Mouse (Mus musculus): ENCODE data around the gene Txnrd3.

Gene Txnrd3

DNA sequence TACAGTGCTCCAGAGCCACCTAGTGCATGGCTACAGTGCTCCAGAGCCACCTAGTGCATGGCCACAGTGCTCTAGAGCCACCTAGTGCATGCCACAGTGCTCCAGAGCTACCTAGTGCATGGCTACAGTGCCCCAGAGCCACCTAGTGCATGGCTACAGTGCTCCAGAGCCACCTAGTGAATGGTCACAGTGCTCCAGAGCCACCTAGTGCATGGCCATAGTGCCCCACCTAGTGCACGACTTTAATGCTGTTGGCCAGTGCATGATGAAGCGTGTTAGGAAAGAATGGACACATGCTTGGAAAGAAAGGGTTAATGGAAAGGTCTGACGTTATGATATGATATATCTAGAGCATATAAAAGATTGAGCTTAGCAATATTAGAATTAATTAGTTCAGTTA is 14.6 kb downstream of the Txnrd3 start:
- DNase-seq: no peak

DNA sequence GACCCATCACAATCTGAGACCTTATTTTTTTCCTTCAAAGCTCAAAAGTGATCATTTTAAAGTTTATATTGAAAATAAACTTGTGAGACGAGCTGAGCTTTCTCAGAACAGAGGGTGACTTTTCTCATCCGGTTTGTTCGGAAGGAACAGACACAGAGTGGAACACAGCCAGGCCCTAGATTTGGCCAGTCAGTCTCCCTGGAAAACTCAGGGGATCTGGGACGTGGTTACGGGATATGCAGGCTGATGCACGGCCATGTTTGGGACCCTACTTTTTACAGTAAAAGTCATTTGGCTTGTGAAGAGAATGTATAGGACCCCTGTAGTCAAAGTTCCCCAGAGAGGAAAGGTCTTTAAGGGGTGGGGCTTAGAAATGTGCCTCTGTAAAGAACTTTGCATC is 15.1 kb downstream of the Txnrd3 start:
- no peak for DNase-seq

DNA sequence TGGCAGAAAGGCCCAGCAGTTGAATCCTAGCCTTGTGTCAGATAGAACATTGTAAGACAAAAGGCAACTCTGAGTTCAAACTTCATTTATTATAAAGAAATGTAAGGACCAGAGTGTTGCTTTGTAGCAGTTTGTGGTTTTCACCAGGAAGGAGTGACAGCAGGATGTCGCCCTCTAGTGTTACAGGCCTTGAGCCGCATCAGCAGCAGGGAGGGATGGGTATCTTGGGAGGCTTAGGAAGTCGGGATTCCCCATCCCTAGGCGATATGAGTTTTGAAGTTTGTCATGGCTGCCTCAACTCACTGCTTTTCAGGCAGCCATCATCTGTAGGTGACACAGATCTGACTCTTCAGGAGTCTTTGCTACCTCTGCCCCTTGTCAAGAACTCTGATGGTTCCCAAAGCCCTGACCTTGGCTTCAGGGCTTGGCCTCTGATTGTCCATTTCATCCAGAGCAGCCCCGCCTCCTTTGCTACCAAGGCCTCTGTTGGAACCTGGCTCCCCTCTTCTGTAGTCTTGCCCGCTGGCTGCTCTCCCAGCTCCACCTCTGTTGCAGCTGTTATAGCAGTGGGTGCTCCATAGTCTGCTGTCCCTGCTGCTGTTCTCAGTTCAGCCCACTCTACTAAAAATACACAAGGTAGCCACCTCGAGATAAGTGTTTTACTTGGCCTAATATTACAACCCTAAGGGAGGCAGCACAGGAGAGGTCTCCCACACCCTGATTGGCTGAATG is 16.1 kb downstream of the Txnrd3 start:
- DNase-seq: no peak

DNA sequence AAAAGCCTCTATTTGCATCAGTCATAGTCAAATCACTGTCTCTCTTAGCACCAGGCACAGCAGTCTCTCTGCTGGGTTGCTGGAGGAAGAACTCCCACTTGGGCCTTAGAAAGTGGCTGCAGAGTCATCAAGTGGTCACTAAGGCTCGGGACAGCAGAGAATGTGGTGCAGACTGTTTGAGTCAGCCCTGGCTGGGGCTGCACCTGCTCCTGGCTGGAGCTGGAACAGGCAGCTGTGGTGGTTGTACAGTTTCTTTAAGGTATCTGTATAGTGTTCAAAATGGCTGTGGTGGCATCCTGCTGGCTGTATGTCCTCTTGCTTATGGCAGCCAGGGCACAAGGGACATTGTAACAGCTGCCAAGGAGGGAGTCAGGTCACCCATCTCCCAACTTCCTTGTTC is 16.7 kb downstream of the Txnrd3 start:
- no peak for DNase-seq

DNA sequence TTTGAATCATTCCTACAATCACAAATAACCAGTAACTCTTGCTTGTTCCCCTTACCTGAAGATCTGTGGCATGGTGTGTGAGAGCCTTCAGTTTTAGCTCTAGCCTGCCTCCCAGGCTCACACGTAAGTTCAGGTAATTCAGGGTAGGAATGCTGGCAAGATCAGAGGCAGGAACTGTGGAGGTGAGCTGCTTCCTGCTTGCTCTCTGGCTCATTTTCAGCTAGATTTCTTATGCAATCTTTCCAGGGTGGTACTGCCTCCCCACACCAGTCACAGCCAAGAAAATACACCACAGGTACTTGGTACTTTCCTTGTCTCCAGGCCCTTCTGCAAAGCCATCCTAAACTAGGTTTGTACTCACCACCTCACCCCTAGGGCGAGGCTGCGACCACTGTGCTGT is 18.7 kb downstream of the Txnrd3 start:
- no peak for DNase-seq

DNA sequence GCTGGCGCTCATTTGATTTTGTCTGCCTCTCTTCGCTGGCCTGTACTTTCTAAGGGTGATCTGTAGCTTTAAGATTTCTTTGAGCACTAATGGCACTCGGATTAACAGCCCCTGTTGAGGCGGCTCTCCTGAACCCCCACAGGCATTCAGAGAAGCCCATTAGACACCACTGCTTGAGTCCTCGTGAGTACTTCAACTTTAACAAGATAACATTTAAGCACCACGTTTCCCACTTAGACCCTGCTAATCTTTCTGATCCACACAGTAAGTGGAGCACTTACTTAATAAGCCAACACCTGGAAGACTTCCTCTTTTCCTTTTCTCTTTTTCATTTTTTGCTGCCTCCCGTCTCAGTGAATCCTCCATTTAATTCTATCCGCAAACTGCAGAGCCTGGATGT is 21.4 kb downstream of the Txnrd3 start:
- DNase-seq: no peak

DNA sequence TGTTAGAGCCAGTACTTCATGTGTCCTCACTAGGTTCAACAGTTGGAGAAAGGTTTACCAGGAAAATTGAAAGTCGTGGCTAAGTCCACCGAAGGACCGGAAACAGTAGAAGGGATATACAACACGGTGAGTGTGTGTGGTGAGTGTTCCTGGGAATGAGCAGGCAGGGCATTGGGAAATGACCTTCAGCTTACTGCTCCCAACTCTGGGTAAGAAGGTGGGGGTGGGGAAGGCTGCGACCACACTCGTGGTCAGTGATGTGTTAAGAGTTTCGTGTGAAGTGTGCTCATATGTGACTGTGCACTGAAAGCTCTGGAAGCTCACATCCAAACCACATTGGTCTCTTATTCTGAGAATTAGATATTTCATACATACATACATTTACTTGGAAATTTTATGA is 21.9 kb downstream of the Txnrd3 start:
- no peak for DNase-seq

DNA sequence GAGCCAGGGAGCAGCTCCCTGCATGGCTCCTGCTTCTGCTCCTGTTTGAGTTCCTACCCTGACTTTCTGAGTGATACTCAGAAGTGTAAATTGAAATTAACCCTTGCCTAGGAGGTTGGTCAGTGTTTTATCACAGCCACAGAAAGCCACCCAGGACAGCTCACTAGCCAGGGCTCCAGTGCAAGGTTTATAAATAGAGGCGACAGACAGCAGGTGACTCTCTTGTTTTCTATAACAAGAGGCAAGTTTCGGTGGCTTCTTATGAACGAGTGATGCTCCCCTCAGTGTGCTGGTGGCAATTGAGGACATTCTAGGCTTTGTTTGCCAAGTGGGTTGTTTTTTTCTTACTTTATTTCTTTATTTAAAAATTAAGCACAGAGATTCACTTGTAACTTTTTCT is 23.2 kb downstream of the Txnrd3 start:
- no peak for DNase-seq

DNA sequence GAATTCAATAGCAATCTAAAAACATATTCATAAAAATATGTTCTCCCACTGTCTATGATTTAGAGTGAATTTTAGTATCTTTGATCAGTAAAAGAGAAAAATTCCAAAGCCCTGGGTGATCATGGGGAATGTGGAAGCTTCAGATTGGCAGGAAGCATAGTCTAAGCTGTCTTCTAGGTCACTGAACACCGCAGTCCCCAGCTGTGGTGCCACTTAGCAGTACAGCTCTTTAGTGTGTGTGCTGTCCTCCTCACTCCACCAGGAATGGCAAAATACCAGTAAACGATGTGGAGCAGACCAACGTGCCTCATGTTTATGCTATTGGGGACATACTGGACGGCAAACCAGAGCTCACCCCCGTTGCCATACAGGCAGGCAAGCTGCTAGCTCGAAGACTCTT is 25.8 kb downstream of the Txnrd3 start:
- DNase-seq: no peak

DNA sequence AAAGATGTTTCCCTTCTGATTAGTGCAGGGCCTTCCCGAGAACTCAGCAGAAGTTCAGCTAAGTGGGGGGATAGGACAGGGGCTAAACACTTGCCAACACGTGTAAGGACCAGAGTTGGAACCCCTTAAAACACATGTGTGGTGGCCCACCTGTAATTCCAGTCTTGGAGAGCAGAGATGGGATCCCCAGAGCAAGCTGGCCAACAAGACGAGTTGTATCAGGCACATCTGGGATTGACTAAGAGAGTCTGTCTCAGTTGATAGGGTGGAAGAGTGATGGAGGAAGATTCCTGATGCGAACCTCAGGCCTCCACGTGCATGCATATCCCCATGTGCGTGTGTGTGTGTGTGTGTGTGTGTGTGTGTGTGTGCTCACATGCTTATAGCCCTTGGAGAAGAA is 27.6 kb downstream of the Txnrd3 start:
- DNase-seq: no peak

DNA sequence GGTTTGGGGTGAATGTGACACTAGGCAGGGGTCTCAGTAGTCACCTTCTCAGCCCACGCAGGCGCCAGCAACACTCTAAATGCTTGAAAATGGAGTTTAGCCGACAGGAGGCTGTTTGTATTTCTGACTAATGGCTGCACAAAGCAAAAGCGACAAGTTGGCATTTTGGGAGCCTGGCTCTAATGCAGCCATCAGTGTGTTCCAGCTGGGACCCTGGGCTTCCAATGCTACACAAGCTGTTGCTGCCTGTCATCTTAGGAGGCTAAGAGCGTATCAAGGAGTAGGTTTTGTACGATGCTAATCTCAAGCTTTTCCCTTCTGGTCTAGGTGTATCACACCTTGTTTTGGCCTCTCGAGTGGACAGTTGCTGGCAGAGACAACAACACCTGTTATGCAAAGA is 28.9 kb downstream of the Txnrd3 start:
- no peak for DNase-seq

DNA sequence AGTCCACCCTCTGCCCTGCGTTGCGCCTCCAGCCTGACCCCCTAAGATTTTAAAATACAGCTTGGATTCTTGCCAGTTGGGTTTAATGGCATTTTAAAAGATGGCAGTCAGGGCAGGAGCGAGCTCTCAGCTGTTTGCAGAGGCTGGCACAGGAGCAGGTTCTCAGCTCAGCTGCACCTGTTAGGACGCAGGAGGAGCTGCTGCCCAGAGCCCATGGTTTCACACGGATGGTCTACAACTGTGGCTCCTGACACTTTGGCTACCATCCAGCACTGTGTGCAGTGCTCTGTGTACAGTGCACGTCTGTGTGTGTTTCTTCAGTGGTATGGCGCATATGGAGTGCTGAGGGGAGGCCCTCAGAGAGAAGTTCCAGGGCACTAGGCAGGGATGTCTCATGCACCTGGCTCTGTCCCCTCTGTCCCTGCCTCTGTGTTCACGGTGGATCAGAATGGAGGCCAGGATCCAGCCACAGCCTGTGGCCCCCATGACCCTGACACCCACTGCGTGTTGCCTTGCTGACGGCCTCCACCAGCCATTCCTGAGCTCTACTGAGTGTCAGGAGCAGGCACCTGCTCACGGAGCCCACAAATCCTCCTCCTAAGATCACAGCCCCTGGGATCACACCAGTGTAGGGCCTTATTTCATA is 29.5 kb downstream of the Txnrd3 start:
- no peak for DNase-seq

DNA sequence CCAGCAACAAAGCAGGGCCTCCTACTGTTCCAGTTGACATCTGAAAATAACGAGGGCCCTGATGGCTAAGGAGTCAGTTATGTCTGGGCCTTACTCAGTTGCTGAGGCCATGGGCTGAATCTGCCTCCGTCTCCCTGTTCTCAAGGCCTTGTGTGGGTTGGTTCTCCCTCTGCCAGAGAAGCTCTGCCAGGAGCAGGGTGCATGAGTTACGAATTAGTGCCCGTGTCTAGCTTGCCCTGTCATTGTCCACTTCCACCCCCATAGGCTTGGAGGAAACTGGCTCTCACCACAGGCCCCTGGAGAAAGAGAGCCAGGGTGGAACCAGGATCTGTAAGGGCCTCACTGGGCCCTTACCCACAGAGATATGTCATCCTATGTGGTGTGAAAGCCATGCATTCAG is 34.7 kb downstream of the Txnrd3 start:
- DNase-seq: no peak

DNA sequence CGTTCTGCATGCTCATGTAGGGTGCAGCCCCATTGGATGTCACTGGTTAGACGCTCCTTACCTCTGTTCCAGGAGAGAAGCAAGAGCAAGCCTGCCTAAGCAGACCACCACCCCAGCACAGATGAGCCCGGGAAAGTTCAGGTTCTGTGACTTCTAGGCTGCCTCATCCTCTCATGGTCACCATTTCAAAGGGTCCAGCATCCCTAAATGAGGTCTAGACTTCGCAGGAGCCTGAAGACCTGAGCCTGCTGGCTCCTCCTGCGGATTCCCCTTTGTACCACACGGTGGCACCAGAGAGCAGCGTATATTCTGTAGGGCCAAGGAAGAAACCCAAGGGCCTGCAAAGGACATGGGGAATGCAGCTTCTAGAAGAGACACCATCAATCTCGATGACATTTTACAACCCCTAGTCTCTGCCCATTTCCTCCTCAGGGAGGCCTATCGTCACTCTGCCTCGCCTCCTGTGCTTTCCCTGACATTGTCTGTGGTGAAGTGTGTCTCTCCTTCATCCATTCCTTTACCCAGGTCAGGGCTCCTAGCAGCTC is 35.6 kb downstream of the Txnrd3 start:
- DNase-seq: peak; percentile 60

DNA sequence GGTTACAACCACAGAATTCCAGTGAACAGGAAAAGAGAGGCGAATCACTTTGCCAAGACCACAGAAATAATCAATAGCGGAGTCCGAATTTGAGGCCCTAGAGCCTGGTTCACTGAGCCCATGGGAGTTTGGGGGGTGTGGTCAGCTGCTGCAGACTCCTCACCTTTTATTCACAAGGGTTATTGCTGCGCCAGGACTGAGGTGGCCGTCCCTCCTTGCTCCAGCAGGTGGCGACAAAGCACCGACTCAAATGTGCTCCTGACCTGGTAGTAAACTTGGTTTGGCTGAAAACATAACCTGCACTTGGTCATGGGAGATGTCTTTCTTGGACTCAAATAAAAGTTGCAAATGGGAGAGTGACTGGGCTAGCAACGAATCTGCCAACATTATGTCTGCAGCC is 36.4 kb downstream of the Txnrd3 start:
- DNase-seq: peak; percentile 76

DNA sequence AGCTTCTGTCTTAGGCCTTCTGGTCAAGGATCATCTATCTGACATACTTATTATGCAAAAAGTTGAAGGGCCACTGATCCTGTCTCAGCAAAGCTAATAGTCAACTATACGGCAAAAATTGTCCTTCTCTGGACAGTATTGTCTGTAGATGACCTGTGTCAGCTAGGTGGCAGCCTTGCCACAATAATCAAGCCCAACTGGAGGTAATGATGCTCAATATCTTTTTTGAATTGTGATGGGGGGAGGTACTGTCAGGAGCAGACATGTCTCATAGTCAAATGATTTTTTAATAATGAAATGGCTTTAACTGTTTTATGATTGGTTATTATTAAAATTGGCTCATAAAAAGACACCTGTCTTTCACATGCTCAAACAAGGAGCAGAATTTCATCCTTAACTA is 40.4 kb downstream of the Txnrd3 start:
- no peak for DNase-seq

DNA sequence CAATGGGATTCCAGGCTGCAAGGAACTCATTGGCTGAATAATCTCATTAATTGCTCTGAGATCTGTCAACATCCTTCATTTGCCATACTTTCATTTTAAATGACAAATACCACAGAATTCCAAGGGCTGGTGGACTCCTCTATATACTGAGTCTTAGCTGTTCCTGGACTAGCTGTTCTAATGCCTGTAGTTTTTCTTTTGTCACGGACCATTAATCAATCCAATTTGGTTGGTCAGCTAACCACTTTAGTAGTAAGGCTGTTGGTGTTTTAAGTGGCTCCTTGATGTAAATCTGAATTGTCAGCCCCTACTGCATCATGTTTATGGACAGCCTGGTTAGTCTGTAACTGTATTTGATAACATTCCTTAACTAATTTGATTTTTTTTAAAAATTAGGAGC is 43.3 kb downstream of the Txnrd3 start:
- no peak for DNase-seq

DNA sequence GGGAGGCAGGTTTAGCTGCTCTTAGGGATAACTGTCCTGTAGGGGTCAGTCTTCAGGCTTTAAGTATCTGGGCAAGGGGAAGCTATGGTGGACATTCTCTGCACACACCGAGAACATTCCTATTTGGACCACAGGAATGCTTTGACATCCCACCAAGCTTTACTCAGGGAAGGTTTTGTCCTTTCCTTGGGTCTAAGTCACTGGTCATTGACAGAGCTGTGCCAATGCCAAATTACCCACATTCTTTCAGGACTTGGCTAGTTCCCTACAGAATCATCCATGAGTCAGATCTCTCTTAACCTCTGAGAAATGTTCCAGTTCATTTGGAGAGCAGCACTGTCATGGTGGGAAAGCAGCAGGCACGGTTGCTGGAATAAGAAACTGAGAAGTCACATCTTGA is 62.8 kb downstream of the Txnrd3 start:
- DNase-seq: no peak

DNA sequence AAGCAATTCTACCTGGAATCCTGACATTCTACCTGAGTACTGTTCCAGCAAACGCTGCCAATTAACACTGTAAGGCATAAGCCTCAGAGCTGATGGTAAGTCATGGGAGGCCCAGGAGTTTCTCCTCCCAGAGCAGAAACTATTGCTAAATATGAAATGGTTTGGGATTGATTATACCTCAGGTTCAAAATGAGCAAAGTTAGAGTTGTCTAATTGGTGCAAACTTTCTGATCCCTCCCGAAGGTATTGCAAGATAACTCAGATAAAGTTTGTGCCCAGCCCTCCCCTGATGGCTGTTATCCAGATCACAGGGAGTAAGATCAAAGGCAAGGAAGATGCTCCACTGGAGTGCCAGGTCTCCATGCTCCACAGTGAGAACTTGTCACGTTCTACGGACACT is 63.5 kb downstream of the Txnrd3 start, which contains the start of gene Vmn1r40:
Gene Vmn1r40, plus strand, starts transcription at position 301 of the 400 bp plus-strand sequence.
- no peak for DNase-seq

DNA sequence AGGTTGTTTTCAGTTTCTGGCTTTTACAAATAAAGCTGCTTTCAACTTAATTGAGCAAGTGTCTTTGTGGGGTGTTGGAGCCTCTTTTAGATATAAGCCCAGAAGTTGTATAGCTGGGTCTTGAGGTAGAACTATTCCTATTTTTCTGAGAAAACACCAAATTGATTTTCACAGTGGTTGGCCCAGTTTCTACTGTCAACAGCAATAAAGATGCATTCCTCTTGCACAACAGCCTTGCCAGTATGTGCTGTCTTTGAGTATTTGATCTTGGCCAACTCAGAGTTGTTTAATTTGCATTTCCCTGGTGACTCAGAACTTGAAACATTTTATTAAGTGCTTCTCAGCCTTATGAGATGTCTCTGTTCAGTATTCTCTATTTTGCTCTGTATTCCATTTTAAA is 74.3 kb downstream of the Txnrd3 start:
- DNase-seq: no peak
